ENCODE assay signal across 9 mouse cellular contexts in the genomic region with DNA sequence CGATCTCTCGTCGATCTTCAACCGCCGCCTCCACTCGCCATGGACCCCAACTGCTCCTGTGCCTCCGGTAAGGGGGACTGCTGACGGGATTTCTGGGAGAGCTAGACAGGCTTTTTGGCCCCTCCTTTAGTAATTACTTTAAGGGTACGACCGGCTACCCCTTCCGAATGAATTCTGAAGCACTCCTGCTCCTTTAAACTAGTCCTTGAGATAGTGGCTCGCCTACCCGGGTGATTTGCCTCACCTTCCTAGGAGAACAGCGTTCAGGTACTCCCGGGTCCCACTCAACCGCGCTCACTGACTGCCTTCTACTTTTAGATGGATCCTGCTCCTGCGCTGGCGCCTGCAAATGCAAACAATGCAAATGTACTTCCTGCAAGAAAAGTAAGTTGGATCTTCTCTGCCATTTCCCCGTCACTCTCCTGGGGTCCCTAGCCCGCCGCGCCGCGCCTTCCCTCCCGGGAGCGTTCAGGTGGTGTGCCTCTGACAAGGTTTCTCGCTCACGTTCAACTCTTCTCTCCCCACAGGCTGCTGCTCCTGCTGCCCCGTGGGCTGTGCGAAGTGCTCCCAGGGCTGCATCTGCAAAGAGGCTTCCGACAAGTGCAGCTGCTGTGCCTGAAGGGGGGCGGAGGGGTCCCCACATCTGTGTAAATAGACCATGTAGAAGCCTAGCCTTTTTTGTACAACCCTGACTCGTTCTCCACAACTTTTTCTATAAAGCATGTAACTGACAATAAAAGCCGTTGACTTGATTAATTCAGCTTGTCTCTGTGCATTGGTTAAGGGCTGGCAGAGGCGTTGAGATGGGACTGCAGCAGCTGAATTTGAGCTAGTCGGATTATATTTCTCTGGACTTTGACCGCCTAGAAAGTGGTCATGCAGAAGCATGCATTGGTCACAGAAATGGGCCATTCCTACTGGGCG. TPM values are rescaled to one million over a fixed set of nuclear protein-coding genes. Genes with fewer than 3 reads are reported as not detected.
DNase-seq lines count a peak whose midpoint lies in the region; ATAC-seq and TF ChIP-seq lines count a peak whose summit lies in the region.
"Had no signal": no experiment of that assay in that cellular context is flagged by ENCODE, and none has a peak within 500 bp of the region (broad histone marks: within the 10 kb centered on the region; RNA-seq: fewer than 3 reads in every experiment).

No protein-coding gene starts in this region.

- TF ChIP-seq EP300 in heart, adult 2 months (IDR thresholded peaks at IDR 0.05; ENCODE audit: insufficient read depth, low read depth, low read length), result no peak; the same call in 1 of the 2 replicates

- peak; percentile 79 for TF ChIP-seq POLR2A in heart, adult 2 months (IDR thresholded peaks at IDR 0.05; ENCODE audit: insufficient read depth, low read depth, low read length)

- no peaks in the 10 kb centered on the region for H3K9me3 ChIP-seq in E14TG2a.4 (ENCODE audit: low read length)
- no peaks in the 10 kb centered on the region for H3K9me3 ChIP-seq in embryonic facial prominence, embryonic 14.5 days (ENCODE audit: control insufficient read depth, low read length)
- no peaks in the 10 kb centered on the region for H3K9me3 ChIP-seq in midbrain, embryonic 15.5 days

- H3K4me2 ChIP-seq in embryonic facial prominence, embryonic 14.5 days (ENCODE audit: low read depth, low read length), result peak overlapping the region; percentile 91
- peak overlapping the region; percentile 98 for H3K4me2 ChIP-seq in midbrain, embryonic 15.5 days

- no peaks in the 10 kb centered on the region for H3K27me3 ChIP-seq in heart, adult 2 months (ENCODE audit: control insufficient read depth, insufficient read depth, low read length)
- peaks cover 25% of the 10 kb centered on the region for H3K27me3 ChIP-seq in E14TG2a.4 (ENCODE audit: insufficient read depth, low read length)
- peaks cover 69% of the 10 kb centered on the region for H3K27me3 ChIP-seq in embryonic facial prominence, embryonic 14.5 days (replicated peaks; ENCODE audit: control insufficient read depth, insufficient read depth, low read length)
- H3K27me3 ChIP-seq in midbrain, embryonic 15.5 days (replicated peaks), result peaks cover 83% of the 10 kb centered on the region

- no peaks in the 10 kb centered on the region for H3K36me3 ChIP-seq in heart, adult 2 months (ENCODE audit: control insufficient read depth, insufficient read depth, low read length)
- H3K36me3 ChIP-seq in E14TG2a.4 (ENCODE audit: insufficient read depth, low read length), result no peaks in the 10 kb centered on the region
- H3K36me3 ChIP-seq in embryonic facial prominence, embryonic 14.5 days (ENCODE audit: control insufficient read depth, insufficient read depth, low read length), result no peaks in the 10 kb centered on the region
- no peaks in the 10 kb centered on the region for H3K36me3 ChIP-seq in midbrain, embryonic 15.5 days (replicated peaks)

- no peaks in the 10 kb centered on the region for H3K79me2 ChIP-seq in heart, adult 2 months (replicated peaks; ENCODE audit: control insufficient read depth, insufficient read depth, low read length)

- H3K4me1 ChIP-seq in heart, adult 2 months (ENCODE audit: control insufficient read depth, insufficient read depth, low read length), result peaks cover 5% of the 10 kb centered on the region
- H3K4me1 ChIP-seq in E14TG2a.4 (replicated peaks; ENCODE audit: low read depth, low read length), result peaks cover 63% of the 10 kb centered on the region
- H3K4me1 ChIP-seq in embryonic facial prominence, embryonic 14.5 days (ENCODE audit: control insufficient read depth, insufficient read depth, low read length), result no peaks in the 10 kb centered on the region; the same call in 1 of the 2 replicates
- peaks cover 20% of the 10 kb centered on the region for H3K4me1 ChIP-seq in midbrain, embryonic 15.5 days

- peak in 1 of 2 experiments; percentile 43 for DNase-seq in heart, adult 2 months
- DNase-seq in heart, adult 18-20 months, result no peak
- no peak for DNase-seq in embryonic facial prominence, embryonic 14.5 days (ENCODE audit: low spot score)
- peak; percentile 34 for DNase-seq in kidney, postnatal 10 days
- no peak for DNase-seq in gastrocnemius, postnatal 36 days
- no peak for DNase-seq in gastrocnemius, postnatal 14 days

- peak; percentile 42 for ATAC-seq in embryonic facial prominence, embryonic 14.5 days (ENCODE audit: low read depth)
- no peak for ATAC-seq in midbrain, embryonic 15.5 days (replicated peaks)

- intact Hi-C loops in heart, adult 2 months (cut with DNase I), result no loop called here
- intact Hi-C loops in gastrocnemius, postnatal 36 days (cut with DNase I), result no loop called here
- intact Hi-C loops in gastrocnemius, postnatal 14 days (cut with DNase I; ENCODE audit: low total_unique reads), result no loop called here

- peak overlapping the region; percentile 57 for H3K4me3 ChIP-seq in heart, adult 2 months
- H3K4me3 ChIP-seq in E14TG2a.4 (replicated peaks; ENCODE audit: low read length), result peak overlapping the region; percentile 89
- H3K4me3 ChIP-seq in embryonic facial prominence, embryonic 14.5 days (ENCODE audit: low read depth, low read length), result peak overlapping the region; percentile 47
- H3K4me3 ChIP-seq in midbrain, embryonic 15.5 days, result peak overlapping the region; percentile 47

- WGBS in heart, adult 2 months, result 8% methylated on average over 39 of the region's 39 CpGs
- WGBS in embryonic facial prominence, embryonic 14.5 days, result under 1% methylated on average over 39 of the region's 39 CpGs
- WGBS in midbrain, embryonic 15.5 days, result under 1% methylated on average over 39 of the region's 39 CpGs

- TF ChIP-seq CTCF in heart, adult 2 months (IDR thresholded peaks at IDR 0.05), result no peak
- no peak for TF ChIP-seq CTCF in E14TG2a.4 (conservative IDR thresholded peaks at IDR 0.05; ENCODE audit: low read length)

- H3K27ac ChIP-seq in heart, adult 2 months, result peak overlapping the region; percentile 38; the same call in 1 of the 2 replicates
- no peak overlapping the region for H3K27ac ChIP-seq in embryonic facial prominence, embryonic 14.5 days (replicated peaks; ENCODE audit: low read depth, low read length)
- H3K27ac ChIP-seq in midbrain, embryonic 15.5 days, result no peak overlapping the region

- peak overlapping the region; percentile 33 for H3K9ac ChIP-seq in heart, adult 2 months (ENCODE audit: low read depth, low read length)
- peak overlapping the region; percentile 41; the same call in 1 of the 2 replicates for H3K9ac ChIP-seq in embryonic facial prominence, embryonic 14.5 days (ENCODE audit: low read depth, low read length)
- H3K9ac ChIP-seq in midbrain, embryonic 15.5 days, result peak overlapping the region; percentile 43; the same call in 1 of the 2 replicates

RNA-seq across cellular contexts. Expression of gene Mt2, which starts 0.6 kb away (rescaled TPM):
- 10 to 100 TPM; 51.8 to 74.4 TPM for total RNA-seq in heart, adult 2 months (2021)
- 15.6 and 32.2 TPM in 2 replicates for polyA plus RNA-seq in heart, adult 2 months (2012; rRNA removed)
- 10 to 100 TPM; 24.4 to 89.7 TPM for total RNA-seq in heart, adult 18-20 months (2021)
- 57.5 and 60.3 TPM in 2 replicates for polyA plus RNA-seq in embryonic facial prominence, embryonic 14.5 days (2014; fragmentation: Nextera tagmentation; extraction: Ambion mirVana)
- polyA plus RNA-seq in midbrain, embryonic 15.5 days (2015; fragmentation: Nextera tagmentation; extraction: Ambion mirVana), result 13.9 and 16.5 TPM in 2 replicates
- total RNA-seq in gastrocnemius, postnatal 36 days (2021), result 100 to 1,000 TPM in 1 of 2 experiments, 10 to 100 TPM in 1; 87.9 to 112 TPM
- 100 to 1,000 TPM in 1 of 2 experiments, 10 to 100 TPM in 1; 20.2 to 206 TPM for total RNA-seq in gastrocnemius, postnatal 14 days (2021)

RNA-seq across cellular contexts. Expression of gene Mt1, which starts 5.8 kb away (rescaled TPM):
- total RNA-seq in heart, adult 2 months (2021), result 100 to 1,000 TPM; 279 to 438 TPM
- polyA plus RNA-seq in heart, adult 2 months (2012; rRNA removed), result 420 and 727 TPM in 2 replicates
- 100 to 1,000 TPM; 240 to 413 TPM for total RNA-seq in heart, adult 18-20 months (2021)
- polyA plus RNA-seq in embryonic facial prominence, embryonic 14.5 days (2014; fragmentation: Nextera tagmentation; extraction: Ambion mirVana), result 167 and 193 TPM in 2 replicates
- polyA plus RNA-seq in midbrain, embryonic 15.5 days (2015; fragmentation: Nextera tagmentation; extraction: Ambion mirVana), result 61.7 and 74.3 TPM in 2 replicates
- 100 to 1,000 TPM in 1 of 2 experiments, 10 to 100 TPM in 1; 99.6 to 103 TPM for total RNA-seq in gastrocnemius, postnatal 36 days (2021)
- total RNA-seq in gastrocnemius, postnatal 14 days (2021), result 100 to 1,000 TPM in 1 of 2 experiments, 10 to 100 TPM in 1; 18.6 to 129 TPM

RNA-seq across cellular contexts. Expression of gene Mt3, which starts 20.7 kb away (rescaled TPM):
- total RNA-seq in heart, adult 2 months (2021), result 1 to 10 TPM; 2.9 to 3.8 TPM
- 3.5 and 6.1 TPM in 2 replicates for polyA plus RNA-seq in heart, adult 2 months (2012; rRNA removed)
- total RNA-seq in heart, adult 18-20 months (2021), result 1 to 10 TPM; 2.2 to 2.4 TPM
- 10.8 and 14.1 TPM in 2 replicates for polyA plus RNA-seq in embryonic facial prominence, embryonic 14.5 days (2014; fragmentation: Nextera tagmentation; extraction: Ambion mirVana)
- polyA plus RNA-seq in midbrain, embryonic 15.5 days (2015; fragmentation: Nextera tagmentation; extraction: Ambion mirVana), result 158 and 189 TPM in 2 replicates
- 1 to 10 TPM; 2.2 to 7.5 TPM for total RNA-seq in gastrocnemius, postnatal 36 days (2021)
- 10 to 100 TPM in 1 of 2 experiments, 1 to 10 TPM in 1; 5.8 to 11.2 TPM for total RNA-seq in gastrocnemius, postnatal 14 days (2021)

RNA-seq across cellular contexts. Expression of gene Mt4, which starts 36.1 kb away (rescaled TPM):
- not detected for total RNA-seq in heart, adult 2 months (2021)
- not detected in 2 replicates for polyA plus RNA-seq in heart, adult 2 months (2012; rRNA removed)
- not detected for total RNA-seq in heart, adult 18-20 months (2021)
- polyA plus RNA-seq in embryonic facial prominence, embryonic 14.5 days (2014; fragmentation: Nextera tagmentation; extraction: Ambion mirVana), result 1.4 TPM in 1 of 2 replicates, not detected in the other
- not detected in 2 replicates for polyA plus RNA-seq in midbrain, embryonic 15.5 days (2015; fragmentation: Nextera tagmentation; extraction: Ambion mirVana)
- total RNA-seq in gastrocnemius, postnatal 36 days (2021), result not detected
- total RNA-seq in gastrocnemius, postnatal 14 days (2021), result not detected
- total RNA-seq: left cerebral cortex, adult 18-20 months had no signal

RNA-seq across cellular contexts. Expression of gene Nup93, which starts 41.3 kb away (rescaled TPM):
- total RNA-seq in heart, adult 2 months (2021), result 10 to 100 TPM; 13.7 to 15.5 TPM
- 11.7 and 18.4 TPM in 2 replicates for polyA plus RNA-seq in heart, adult 2 months (2012; rRNA removed)
- 10 to 100 TPM; 15.6 to 16.2 TPM for total RNA-seq in heart, adult 18-20 months (2021)
- 60.9 and 77.0 TPM in 2 replicates for polyA plus RNA-seq in embryonic facial prominence, embryonic 14.5 days (2014; fragmentation: Nextera tagmentation; extraction: Ambion mirVana)
- 61.1 and 63.4 TPM in 2 replicates for polyA plus RNA-seq in midbrain, embryonic 15.5 days (2015; fragmentation: Nextera tagmentation; extraction: Ambion mirVana)
- 1 to 10 TPM; 8.7 to 9.7 TPM for total RNA-seq in gastrocnemius, postnatal 36 days (2021)
- total RNA-seq in gastrocnemius, postnatal 14 days (2021), result 10 to 100 TPM in 1 of 2 experiments, 1 to 10 TPM in 1; 10.0 to 13.2 TPM
